Mouse (Mus musculus) bone marrow, adult 2 months (tissue): ENCODE results near the gene Ifna5. TPM values are rescaled to one million over a fixed set of nuclear protein-coding genes. Genes with fewer than 3 reads are reported as not detected.

ENCODE experiments used
- H3K27ac ChIP-seq: fragments of 200-500 bp; 2 replicates; pipeline ENCODE4 v1.5.1; 2012; ENCODE audit warnings: low read depth, mild to moderate bottlenecking, control low read depth, inconsistent platforms, low read length; ENCODE audit not compliant: control insufficient read depth, poor library complexity, insufficient read depth
- H3K4me1 ChIP-seq: fragments of 200-500 bp; 2 replicates; pipeline ENCODE4 v1.6.1; 2011; ENCODE audit warnings: low read length; ENCODE audit not compliant: control insufficient read depth, insufficient read depth
- H3K4me3 ChIP-seq: fragments of 200-500 bp; replicated peaks from 2 replicates; pipeline ENCODE3; 2011; ENCODE audit warnings: mild to moderate bottlenecking, low read depth, low read length, control low read depth; ENCODE audit not compliant: control insufficient read depth
- CTCF ChIP-seq: fragments of 200-500 bp; IDR thresholded peaks from 2 replicates; pipeline ENCODE4 v1.5.1; 2011; ENCODE audit warnings: low read length, control low read depth; ENCODE audit not compliant: control insufficient read depth, insufficient read depth
- POLR2A ChIP-seq: fragments of 200-500 bp; IDR thresholded peaks from 2 replicates; pipeline ENCODE4 v1.6.1; 2011; ENCODE audit warnings: low read depth, mild to moderate bottlenecking, control low read depth, low read length, borderline replicate concordance; ENCODE audit not compliant: control insufficient read depth
- WGBS: fragments of 180-500 bp; shearing (Covaris S2); methylation state at CpG from one replicate; pipeline ENCODE4 v1.1.7; 2018; 5-methylcytosine and 5-hydroxymethylcytosine counted together
- polyA plus RNA-seq: library from polyadenylated mRNA; stranded (reverse); fragments of >200 nt; gene quantifications from 2 replicates; pipeline ENCODE4 v1.2.4, GENCODE M21; 2011; ENCODE audit warnings: low replicate concordance; ENCODE audit not compliant: missing spikeins, insufficient read depth, insufficient read length

Gene Ifna5
- polyA plus RNA-seq, 1 experiment, result not detected

DNA sequence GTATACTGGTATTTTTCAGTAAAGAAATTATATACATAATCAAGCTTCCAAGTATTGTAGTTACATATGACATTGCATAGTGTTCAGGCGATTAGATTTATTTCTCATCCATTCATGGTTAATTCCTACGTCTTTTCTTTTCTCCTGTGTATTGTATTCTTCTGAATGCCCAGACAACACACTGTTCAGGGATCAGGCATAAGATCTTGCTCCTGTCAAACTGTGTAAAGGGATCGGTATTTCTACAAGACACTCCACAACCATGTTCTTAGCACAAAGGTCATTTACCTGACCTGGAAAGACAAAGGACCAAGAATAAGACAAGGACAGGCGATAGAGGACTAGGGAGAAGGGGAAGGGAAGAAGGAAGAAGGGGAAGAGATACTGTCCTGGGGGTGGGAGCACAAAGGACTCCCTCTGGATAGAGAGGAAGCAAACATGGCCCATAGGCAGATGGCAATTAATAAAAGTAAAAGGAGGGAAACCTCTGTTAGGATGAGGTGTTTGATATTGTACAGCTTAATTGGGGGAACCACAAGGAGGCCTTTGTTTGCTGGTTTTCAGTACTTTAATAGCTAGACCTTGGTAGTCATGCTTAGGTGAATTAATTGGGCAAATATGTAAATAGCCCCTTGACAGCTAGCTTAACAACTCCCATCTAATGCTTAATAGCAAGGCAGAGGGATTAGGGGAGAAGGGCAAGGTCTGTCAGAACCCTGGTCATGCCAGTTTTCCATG, 15.9 kb downstream of the Ifna5 start:
- Histone ChIP-seq H3K27ac (no peak overlapping the region), H3K4me3 (no peak overlapping the region), H3K4me1 (no peaks in the 10 kb centered on the region)
- 85% methylated on average over 4 of the region's 4 CpGs for WGBS
- TF ChIP-seq POLR2A (no peak), CTCF (no peak)

DNA sequence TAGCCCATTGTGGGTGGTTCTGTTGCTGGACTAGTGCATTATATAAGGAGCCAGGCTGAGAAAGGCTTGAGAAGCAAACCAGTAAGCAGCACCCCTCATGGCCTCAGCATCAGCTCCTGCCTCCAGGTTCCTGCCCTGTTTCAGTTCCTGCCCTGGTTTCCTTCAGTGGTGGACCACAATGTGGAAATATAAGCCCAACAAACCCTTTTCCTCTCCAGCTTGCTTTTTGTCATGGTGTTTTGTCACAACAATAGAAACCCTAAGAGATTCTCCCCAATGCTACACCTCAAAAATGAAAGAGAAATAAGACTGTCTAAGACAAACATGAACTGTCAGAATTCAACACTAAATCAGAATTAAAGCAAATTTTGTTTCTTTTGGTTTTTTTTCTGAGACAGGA, 23.9 kb downstream of the Ifna5 start:
- TF ChIP-seq POLR2A (no peak), CTCF (no peak)
- no peak overlapping the region for H3K27ac ChIP-seq
- H3K4me3 ChIP-seq, result no peak overlapping the region
- H3K4me1 ChIP-seq, result no peaks in the 10 kb centered on the region; the same call in 1 of the 2 replicates

DNA sequence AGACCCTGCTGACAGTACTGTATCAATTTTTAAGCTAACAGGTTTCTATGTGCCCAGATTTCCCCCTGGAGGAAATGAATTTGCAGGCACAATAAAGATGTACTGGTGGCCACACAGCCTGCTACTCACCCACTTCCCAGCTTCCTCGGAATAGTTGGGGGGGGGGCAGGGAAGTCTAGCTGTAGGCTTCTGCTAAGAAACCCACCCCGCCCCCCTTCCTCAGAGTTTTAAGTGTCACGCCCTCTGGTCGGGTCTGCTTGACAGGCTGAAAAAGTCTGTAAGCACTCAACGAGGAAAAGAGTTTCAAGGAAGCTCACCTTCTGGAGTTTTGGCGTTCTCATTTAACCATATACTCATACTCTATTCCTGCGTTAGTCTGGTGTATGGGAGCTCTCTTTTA, 28.0 kb downstream of the Ifna5 start:
- WGBS, result 29% methylated on average over 7 of the region's 7 CpGs
- H3K27ac ChIP-seq, result no peak overlapping the region
- TF ChIP-seq CTCF (no peak), POLR2A (no peak)
- H3K4me3 ChIP-seq, result no peak overlapping the region
- peaks cover 1% of the 10 kb centered on the region; the same call in 1 of the 2 replicates for H3K4me1 ChIP-seq

DNA sequence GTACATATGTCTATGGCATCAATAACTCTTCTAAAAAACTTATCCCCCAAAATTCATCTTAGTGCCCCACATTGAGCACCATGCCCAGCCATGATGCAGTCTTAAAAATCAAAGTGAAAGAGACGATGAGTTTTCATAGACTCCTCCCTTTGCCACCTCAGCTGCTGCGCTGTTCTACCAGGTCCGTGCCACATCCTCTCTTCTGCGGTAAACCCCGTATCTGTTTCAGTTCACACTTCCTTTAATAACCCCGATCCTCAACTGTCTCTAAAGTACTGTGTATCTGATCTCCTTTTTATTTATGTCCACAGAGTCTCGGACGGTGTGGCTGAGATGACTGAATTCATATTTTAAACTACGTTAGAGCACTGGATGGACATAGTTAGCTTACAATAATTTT, 29.3 kb downstream of the Ifna5 start:
- peaks cover 1% of the 10 kb centered on the region; the same call in 1 of the 2 replicates for H3K4me1 ChIP-seq
- WGBS, result 2% methylated on average over 9 of the region's 9 CpGs
- H3K27ac ChIP-seq, result peak overlapping the region; percentile 22; the same call in 1 of the 2 replicates
- H3K4me3 ChIP-seq, result peak overlapping the region; percentile 42
- TF ChIP-seq CTCF (no peak), POLR2A (no peak)

DNA sequence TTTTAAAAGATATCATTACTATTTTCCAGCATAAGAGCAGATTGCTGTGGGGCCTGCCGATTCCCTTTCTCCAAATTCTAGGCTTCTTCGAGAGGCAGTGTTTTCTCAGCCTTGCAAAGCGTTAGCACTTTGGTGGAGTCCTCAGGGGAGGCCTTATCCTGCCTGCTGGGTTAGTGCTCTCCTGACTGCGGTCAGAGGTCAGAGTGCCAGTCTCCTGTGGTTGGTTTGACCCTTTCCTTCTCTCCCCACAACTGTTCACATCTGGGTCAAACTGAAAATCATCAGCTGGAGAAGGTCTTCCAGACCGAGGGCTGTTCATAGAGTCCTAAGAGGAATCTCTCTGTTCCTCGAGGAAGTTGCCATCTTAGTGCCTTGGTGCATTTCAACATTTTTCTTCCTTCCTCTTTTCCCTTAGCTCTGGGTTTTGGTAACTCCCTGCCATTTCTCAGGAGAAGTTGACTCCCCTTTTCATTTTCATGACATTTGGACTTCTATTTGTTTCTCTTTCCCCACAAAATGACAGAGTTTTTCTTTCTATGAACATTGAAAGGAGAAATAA, 29.8 kb downstream of the Ifna5 start:
- whole genome bisulfite sequencing, result 2% methylated on average over 6 of the region's 6 CpGs
- H3K27ac ChIP-seq, result peak overlapping the region; percentile 76

DNA sequence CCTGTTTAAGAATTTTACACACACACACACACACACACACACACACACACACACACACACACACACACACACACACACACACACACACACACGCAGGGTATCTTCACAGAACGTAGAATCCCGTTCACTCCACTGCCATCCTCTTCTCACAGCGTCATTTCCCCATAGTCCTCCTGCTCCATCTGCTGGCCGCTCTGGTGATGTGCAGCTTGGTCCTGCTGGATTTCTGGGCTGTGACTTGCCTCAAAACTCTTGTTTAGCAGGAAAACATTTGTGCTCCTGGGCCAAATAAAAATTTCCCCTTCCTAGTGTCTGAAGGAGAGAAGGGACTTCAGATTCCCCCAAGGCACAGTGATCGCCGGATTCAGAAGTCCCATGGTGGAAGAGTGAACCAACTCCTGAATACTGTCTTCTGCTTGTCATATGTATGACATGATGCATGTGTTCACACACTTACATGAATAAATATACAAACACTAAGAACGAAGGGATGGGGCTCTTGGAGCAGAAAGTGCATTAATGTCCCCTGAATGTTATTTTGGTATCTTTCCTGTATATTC, 32.1 kb downstream of the Ifna5 start:
- 2% methylated on average over 8 of the region's 8 CpGs for WGBS
- TF ChIP-seq POLR2A, result no peak
- TF ChIP-seq CTCF, result peak; percentile 99
- H3K4me3 ChIP-seq, result no peak overlapping the region
- H3K27ac ChIP-seq, result no peak overlapping the region
- H3K4me1 ChIP-seq, result peaks cover 1% of the 10 kb centered on the region; the same call in 1 of the 2 replicates

More for the DNA sequence above, 29.8 kb downstream of the Ifna5 start:
- TF ChIP-seq CTCF, result no peak
- no peak for TF ChIP-seq POLR2A
- H3K4me3 ChIP-seq, result peak overlapping the region; percentile 3
- peaks cover 1% of the 10 kb centered on the region; the same call in 1 of the 2 replicates for H3K4me1 ChIP-seq

DNA sequence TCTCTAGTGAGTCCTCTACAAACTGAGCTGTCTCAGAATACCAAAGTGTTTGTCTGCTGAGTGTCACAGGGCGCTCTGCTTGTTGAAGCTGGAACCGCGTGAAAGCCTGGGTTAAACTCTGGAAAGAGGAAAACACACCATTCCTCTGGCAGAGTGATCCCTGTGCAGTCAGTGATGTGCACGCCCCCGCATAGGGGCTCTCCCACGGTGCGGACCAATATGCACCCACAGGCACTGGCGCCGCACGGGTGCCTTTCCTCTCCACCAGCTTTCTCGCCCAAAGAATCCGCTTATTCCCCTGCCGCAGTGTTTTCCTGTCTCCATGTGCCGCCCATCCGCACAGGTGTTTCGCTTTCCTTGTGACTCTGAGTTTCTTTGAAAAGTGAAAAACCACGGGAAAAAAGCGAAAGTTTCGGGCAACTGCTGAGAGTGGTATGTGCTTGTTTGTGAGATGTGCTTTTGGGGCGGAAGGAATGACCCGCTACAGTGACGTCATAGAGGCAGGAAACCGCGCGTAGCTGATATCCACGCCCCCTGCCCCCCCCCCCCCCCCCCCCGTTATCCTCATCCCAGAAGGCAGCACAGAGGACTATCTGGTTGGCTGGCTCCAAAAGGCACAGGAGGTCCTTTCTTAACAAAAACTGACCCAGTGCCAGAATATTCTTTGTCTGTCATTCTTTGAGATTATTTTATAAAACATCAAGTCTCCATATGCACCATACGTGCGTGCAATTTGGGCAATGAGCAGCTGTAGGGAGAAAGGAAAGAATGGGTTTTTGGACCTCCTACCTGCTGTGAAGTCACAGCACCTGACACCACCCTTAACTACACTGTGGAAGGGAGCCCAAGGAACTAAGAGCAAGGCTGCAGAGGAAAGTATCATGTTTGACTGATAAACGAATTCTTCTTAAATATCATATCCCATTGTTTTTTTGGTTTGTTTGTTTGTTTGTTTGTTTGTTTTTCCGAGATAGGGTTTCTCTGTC, 32.9 kb downstream of the Ifna5 start:
- Histone ChIP-seq H3K4me1 (peaks cover 1% of the 10 kb centered on the region; the same call in 1 of the 2 replicates), H3K27ac (peak overlapping the region; percentile 41), H3K4me3 (peak overlapping the region; percentile 78)
- WGBS, result 6% methylated on average over 31 of the region's 31 CpGs
- TF ChIP-seq CTCF, result no peak
- no peak for TF ChIP-seq POLR2A
